Mouse (Mus musculus) bone marrow, adult 2 months (tissue): ENCODE data around the gene Negr1. TPM values are rescaled to one million over a fixed set of nuclear protein-coding genes. Genes with fewer than 3 reads are reported as not detected.

Experiments
- H3K27ac ChIP-seq: fragments of 200-500 bp; 2 replicates; pipeline ENCODE4 v1.5.1; 2012; ENCODE audit warnings: low read depth, mild to moderate bottlenecking, control low read depth, inconsistent platforms, low read length; ENCODE audit not compliant: control insufficient read depth, poor library complexity, insufficient read depth
- H3K4me1 ChIP-seq: fragments of 200-500 bp; 2 replicates; pipeline ENCODE4 v1.6.1; 2011; ENCODE audit warnings: low read length; ENCODE audit not compliant: control insufficient read depth, insufficient read depth
- H3K4me3 ChIP-seq: fragments of 200-500 bp; replicated peaks from 2 replicates; pipeline ENCODE3; 2011; ENCODE audit warnings: mild to moderate bottlenecking, low read depth, low read length, control low read depth; ENCODE audit not compliant: control insufficient read depth
- CTCF ChIP-seq: fragments of 200-500 bp; IDR thresholded peaks from 2 replicates; pipeline ENCODE4 v1.5.1; 2011; ENCODE audit warnings: low read length, control low read depth; ENCODE audit not compliant: control insufficient read depth, insufficient read depth
- POLR2A ChIP-seq: fragments of 200-500 bp; IDR thresholded peaks from 2 replicates; pipeline ENCODE4 v1.6.1; 2011; ENCODE audit warnings: low read depth, mild to moderate bottlenecking, control low read depth, low read length, borderline replicate concordance; ENCODE audit not compliant: control insufficient read depth
- WGBS: fragments of 180-500 bp; shearing (Covaris S2); methylation state at CpG from one replicate; pipeline ENCODE4 v1.1.7; 2018; 5-methylcytosine and 5-hydroxymethylcytosine counted together
- polyA plus RNA-seq: library from polyadenylated mRNA; stranded (reverse); fragments of >200 nt; gene quantifications from 2 replicates; pipeline ENCODE4 v1.2.4, GENCODE M21; 2011; ENCODE audit warnings: low replicate concordance; ENCODE audit not compliant: missing spikeins, insufficient read depth, insufficient read length

Negr1 gene
- polyA plus RNA-seq, 1 experiment = 1.8 TPM

DNA sequence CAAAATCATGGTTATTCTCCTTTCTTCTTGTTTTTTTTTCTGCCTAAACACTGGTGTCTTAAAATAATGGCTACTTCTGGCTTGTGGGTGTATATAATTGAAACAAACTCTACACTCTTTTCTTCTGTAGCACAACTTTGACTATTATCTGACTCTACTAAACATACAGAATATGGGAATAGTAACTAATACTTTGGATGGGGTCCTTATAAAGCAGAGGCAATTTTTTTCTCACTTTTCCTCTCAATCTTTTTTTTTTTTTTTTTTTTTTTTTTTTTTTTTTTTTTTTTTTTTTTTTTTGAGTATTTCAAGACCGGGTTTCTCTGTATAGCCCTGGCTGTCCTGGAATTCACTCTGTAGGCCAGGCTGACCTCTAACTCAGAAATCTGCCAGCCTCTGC is 772.6 kb downstream of the Negr1 start:
- H3K4me3 ChIP-seq = no peak overlapping the region
- no peak overlapping the region for H3K27ac ChIP-seq
- WGBS = 77% methylated on average over 1 of the region's 1 CpGs
- TF ChIP-seq CTCF (no peak), POLR2A (no peak)
- H3K4me1 ChIP-seq = no peaks in the 10 kb centered on the region

GRCm38 (mm10) chr3:157349480-157349879 is 787.9 kb downstream of the Negr1 start:
- no peak overlapping the region for H3K4me3 ChIP-seq
- TF ChIP-seq CTCF = no peak
- TF ChIP-seq POLR2A = no peak
- WGBS = 76% methylated on average over 2 of the region's 2 CpGs
- no peak overlapping the region for H3K27ac ChIP-seq
- H3K4me1 ChIP-seq = no peaks in the 10 kb centered on the region

- WGBS = 71% methylated on average over 3 of the region's 3 CpGs
- no peak overlapping the region for H3K27ac ChIP-seq
- H3K4me1 ChIP-seq = no peaks in the 10 kb centered on the region
- TF ChIP-seq CTCF = no peak
- TF ChIP-seq POLR2A = no peak
- H3K4me3 ChIP-seq = no peak overlapping the region
Observed at GRCm38 (mm10) chr3:157358905-157359304, 797.3 kb downstream of the Negr1 start.

- Histone ChIP-seq H3K27ac (no peak overlapping the region; the same call in 1 of the 2 replicates), H3K4me1 (no peaks in the 10 kb centered on the region), H3K4me3 (no peak overlapping the region)
- WGBS = under 1% methylated on average over 6 of the region's 6 CpGs
- TF ChIP-seq CTCF = no peak
Observed at GRCm38 (mm10) chr3:157359840-157360239, 798.2 kb downstream of the Negr1 start.
